Mouse (Mus musculus) embryo, embryonic 10 days (tissue): ENCODE measurements around the gene Fis1.
"Not testable (repeated sequence)": the region's sequence is repeated elsewhere in the genome, so short reads cannot be mapped to it uniquely, and the experiment has no call there.

ENCODE experiments used
- DNase-seq: peaks from one replicate; pipeline ENCODE4 v3.0.0-alpha.2; 2015; ENCODE audit warnings: low spot score

Gene Fis1

GRCm38 (mm10) chr5:136953015-136953414, at the start of gene Fis1:
TSS of gene Fis1 (plus strand) at chr5:136953275.
- DNase-seq = peak; percentile 100

- no peak for DNase-seq
Observed at GRCm38 (mm10) chr5:136904621-136905020, 48.5 kb upstream of the Fis1 start.

DNA sequence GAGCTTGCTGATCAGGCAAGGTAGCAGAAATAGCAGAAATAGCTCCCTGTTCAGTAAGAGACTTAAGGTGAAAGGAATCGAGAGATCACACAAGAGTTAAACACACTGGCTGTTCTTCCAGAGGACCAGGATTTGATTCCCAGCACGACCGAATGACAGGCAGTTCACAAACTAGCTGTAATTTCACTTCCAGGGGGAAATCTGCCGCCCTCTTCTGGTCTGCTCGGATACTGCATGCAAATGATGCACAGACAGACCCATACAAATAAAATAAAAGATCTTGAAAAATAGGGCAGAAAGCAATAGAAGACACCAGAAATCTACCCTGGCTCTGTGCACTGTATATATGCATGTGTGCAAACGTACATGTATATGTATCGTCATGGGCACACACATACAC, 47.4 kb upstream of the Fis1 start:
- no peak for DNase-seq

DNA sequence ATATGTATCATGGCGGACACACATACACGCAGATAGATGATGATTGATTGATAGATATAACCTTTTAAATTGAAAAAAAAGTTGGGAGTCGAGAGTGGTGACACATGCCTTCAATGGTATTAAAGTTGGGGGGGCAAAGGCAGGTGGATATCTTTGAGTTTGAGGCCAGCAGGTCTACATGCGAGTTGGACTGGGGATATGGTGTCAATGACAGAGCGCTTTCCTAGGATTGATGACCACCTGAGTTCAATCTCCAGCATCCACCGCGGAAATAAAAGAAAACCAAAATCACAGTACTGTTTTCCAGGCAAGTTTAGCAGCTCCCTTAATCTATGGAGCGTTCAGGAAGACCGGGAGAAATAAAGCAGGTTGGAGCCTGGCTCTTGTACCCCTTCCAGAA, 45.5 kb upstream of the Fis1 start:
- no peak for DNase-seq

- DNase-seq = peak; percentile 97
Observed at GRCm38 (mm10) chr5:136907991-136908857, 44.9 kb upstream of the Fis1 start, which contains the start of gene Ift22. TSS of gene Ift22 (plus strand) at chr5:136908150.

- DNase-seq = no peak
Observed at GRCm38 (mm10) chr5:136914183-136914582, 38.9 kb upstream of the Fis1 start.

GRCm38 (mm10) chr5:136917613-136918242, 35.3 kb upstream of the Fis1 start:
- no peak for DNase-seq

- peak; percentile 95 for DNase-seq
Observed at GRCm38 (mm10) chr5:136918655-136919472, 34.2 kb upstream of the Fis1 start.

GRCm38 (mm10) chr5:136919546-136920301, 33.4 kb upstream of the Fis1 start:
- no peak for DNase-seq

DNA sequence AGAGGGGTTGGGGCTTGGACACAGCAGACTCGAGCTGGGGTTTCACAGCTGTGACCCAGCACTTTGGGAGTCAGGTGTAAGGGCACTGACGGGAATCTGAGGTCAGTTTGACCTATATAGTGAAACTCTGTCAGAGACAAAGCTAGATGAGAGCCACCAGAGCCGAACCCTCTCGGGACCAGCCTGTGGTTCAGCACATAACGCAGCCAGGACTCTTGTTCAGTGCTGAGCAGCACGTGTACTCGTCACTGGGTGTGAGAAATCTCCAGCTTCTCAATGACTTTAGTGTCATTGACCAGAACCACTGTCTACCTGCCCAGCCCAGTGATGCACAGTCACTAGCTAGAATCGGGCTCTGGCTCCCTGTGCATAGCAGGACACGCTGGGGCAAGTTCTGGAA, 30.2 kb upstream of the Fis1 start:
- DNase-seq = no peak

- DNase-seq = no peak
Observed at GRCm38 (mm10) chr5:136923751-136924478, 29.2 kb upstream of the Fis1 start.

DNA sequence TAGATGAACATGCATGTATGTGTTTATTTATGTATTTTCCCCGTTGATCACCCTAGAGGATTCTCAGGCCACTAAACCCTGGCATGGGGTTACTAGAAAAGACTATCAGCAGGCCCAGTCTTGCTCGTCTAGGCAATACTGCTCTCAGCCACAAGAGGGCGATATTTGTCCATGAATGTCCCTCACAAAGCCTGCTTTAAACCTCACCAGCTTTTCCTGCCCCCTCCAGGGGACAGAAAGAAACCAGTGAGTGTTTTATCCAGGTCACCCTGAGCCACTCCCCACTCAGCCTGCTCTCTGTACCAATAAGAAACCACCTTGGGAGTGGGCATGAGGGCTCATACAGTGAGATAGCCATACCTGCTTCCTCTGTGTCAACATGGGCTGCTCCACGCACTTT, 24.0 kb upstream of the Fis1 start:
- DNase-seq = peak; percentile 93

DNA sequence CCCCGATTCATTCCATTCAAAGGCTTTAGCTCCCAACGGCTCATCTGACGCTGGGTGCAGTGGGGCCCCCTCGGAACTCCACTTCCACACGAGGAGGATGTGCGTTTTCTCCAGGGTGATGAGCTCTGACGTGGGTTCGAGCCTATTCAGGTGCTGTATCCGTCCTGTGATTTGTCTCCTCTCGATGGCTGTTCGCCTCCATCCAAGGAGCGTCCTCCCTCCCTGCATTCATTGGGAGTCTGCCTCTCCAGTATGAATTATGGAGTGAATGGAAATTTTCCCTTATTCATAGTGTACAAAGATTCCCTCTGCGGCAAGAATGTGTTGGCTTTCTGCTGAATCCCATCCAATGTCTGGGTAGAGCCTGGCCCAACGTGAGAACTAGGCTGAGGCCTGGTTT, 21.2 kb upstream of the Fis1 start:
- no peak for DNase-seq

- no peak for DNase-seq
Observed at GRCm38 (mm10) chr5:136932956-136933355, 20.1 kb upstream of the Fis1 start.

- no peak for DNase-seq
Observed at GRCm38 (mm10) chr5:136933930-136934329, 19.1 kb upstream of the Fis1 start.

- DNase-seq = no peak
Observed at GRCm38 (mm10) chr5:136935905-136936695, 17.0 kb upstream of the Fis1 start.

GRCm38 (mm10) chr5:136936750-136937149, 16.3 kb upstream of the Fis1 start:
- no peak for DNase-seq

- no peak for DNase-seq
Observed at GRCm38 (mm10) chr5:136937621-136938020, 15.5 kb upstream of the Fis1 start.

DNA sequence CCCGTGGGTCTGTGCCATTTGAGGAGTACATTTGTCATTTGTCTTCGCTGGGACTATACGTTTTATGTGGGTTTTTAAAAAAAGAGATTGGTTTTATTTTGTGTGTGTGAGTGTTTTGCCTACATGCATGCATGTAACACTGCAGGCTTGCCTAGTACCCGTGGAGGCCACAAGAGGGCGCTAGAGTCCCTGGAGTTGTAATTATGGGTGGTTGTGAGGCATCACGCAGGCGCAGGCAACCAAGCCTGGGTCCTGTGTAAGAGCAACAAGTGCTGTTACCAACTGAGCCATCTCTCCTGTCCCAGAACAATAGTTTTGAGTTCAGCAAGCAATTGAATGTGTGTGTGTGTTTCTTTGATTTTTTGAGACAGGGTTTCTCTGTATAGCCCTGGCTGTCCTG, 13.8 kb upstream of the Fis1 start:
- DNase-seq = no peak

DNA sequence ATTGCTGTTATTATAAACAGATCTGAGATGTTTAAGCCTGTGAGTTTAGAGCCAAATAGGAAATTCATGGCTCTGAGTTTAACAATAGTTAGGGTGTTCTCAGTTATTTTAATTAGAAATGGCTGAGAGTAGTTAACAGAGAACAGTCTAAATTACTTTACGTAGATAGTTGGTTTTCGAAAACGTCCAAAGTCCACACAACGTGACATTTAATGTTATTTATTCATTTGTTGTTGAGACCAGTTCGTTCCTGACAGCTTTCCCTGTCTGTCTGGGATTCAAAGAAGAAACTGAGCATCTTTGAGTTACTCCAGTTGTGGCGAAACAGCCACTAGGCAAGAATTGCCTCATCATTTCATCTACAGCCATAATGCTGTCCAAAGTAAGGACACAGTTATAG, 13.0 kb upstream of the Fis1 start:
- DNase-seq = not testable (repeated sequence)
